Mouse (Mus musculus) liver, postnatal 0 days (tissue): ENCODE results near the gene Ehmt2. TPM values are rescaled to one million over a fixed set of nuclear protein-coding genes. Genes with fewer than 3 reads are reported as not detected.
A peak's percentile ranks its signal among the peaks of the same experiment; 100 is the strongest.

ENCODE experiments used
- ATAC-seq: fragments of 200-750 bp; cut with Nextera tagmentation; 2 replicates; pipeline ENCODE4 v1.8.0; 2017; ENCODE audit warnings: mild to moderate bottlenecking, moderate library complexity
- DNase-seq: peaks from one replicate; pipeline ENCODE4 v3.0.0-alpha.2; 2016
- H3K27ac ChIP-seq: fragments of 300-500 bp; sonication (generic); 2 replicates; pipeline ENCODE4 v1.5.1; 2014; ENCODE audit warnings: antibody characterized with exemption, moderate library complexity, mild to moderate bottlenecking, low read depth
- H3K27me3 ChIP-seq: fragments of 300-500 bp; sonication (generic); 2 replicates; pipeline ENCODE4 v1.6.1; 2014; ENCODE audit warnings: low read length, control low read depth, mixed read lengths; ENCODE audit not compliant: insufficient read depth
- H3K36me3 ChIP-seq: fragments of 300-500 bp; sonication (generic); replicated peaks from 2 replicates; pipeline ENCODE4 v1.6.1; 2014; ENCODE audit warnings: mild to moderate bottlenecking, control low read depth, low read length, moderate library complexity, mixed read lengths; ENCODE audit not compliant: insufficient read depth
- H3K4me1 ChIP-seq: fragments of 300-500 bp; sonication (generic); 2 replicates; pipeline ENCODE4 v1.6.1; 2014; ENCODE audit warnings: antibody characterized with exemption, mild to moderate bottlenecking, control low read depth; ENCODE audit not compliant: insufficient read depth
- H3K4me2 ChIP-seq: fragments of 300-500 bp; sonication (generic); 2 replicates; pipeline ENCODE4 v1.6.1; 2014; ENCODE audit warnings: low read depth, mild to moderate bottlenecking, low read length, moderate library complexity, mixed read lengths
- H3K4me3 ChIP-seq: fragments of 300-500 bp; sonication (generic); 2 replicates; pipeline ENCODE4 v1.5.1; 2014; ENCODE audit warnings: low read depth, low read length
- H3K9ac ChIP-seq: fragments of 300-500 bp; sonication (generic); replicated peaks from 2 replicates; pipeline ENCODE4 v1.6.1; 2014; ENCODE audit warnings: mild to moderate bottlenecking, moderate library complexity
- H3K9me3 ChIP-seq: fragments of 300-500 bp; sonication (generic); 2 replicates; pipeline ENCODE4 v1.6.1; 2016; ENCODE audit warnings: mild to moderate bottlenecking, control low read depth, low read length, mixed read lengths
- CTCF ChIP-seq: sonication (generic); IDR thresholded peaks from 2 replicates; pipeline ENCODE4 v1.5.1; 2016; ENCODE audit warnings: antibody characterized with exemption, low read depth
- EP300 ChIP-seq: IDR thresholded peaks from 2 replicates; pipeline ENCODE4 v1.6.1; 2016; ENCODE audit warnings: antibody characterized with exemption, low read depth, mild to moderate bottlenecking
- WGBS: fragments of 180-500 bp; shearing (Covaris S2); extraction: QIAGEN DNeasy Blood & Tissue Kit; methylation state at CpG from one replicate; pipeline ENCODE4 v1.1.7; 2014; ENCODE audit not compliant: insufficient replicate concordance; 5-methylcytosine and 5-hydroxymethylcytosine counted together
- polyA plus RNA-seq: library from polyadenylated mRNA; unstranded; fragments of >200 nt; fragmentation: Nextera tagmentation; extraction: Ambion mirVana; gene quantifications from 2 replicates; pipeline ENCODE4 v1.2.1, GENCODE M21; 2015

Ehmt2 gene
- polyA plus RNA-seq, 1 experiment from 2014 or later, result 11.1 TPM

- 0 out of 2 replicates have a peak, but pooled peaks cover under 1% of the 10 kb centered on the region for H3K27me3 ChIP-seq
- no peaks in the 10 kb centered on the region for H3K9me3 ChIP-seq
- peaks cover 8% of the 10 kb centered on the region for H3K4me1 ChIP-seq
- H3K36me3 ChIP-seq, result peaks cover 5% of the 10 kb centered on the region; the same call in 1 of the 2 replicates
- DNase-seq (no peak), ATAC-seq (no peak)
- peak; percentile 22; the same call in 1 of the 2 replicates for TF ChIP-seq CTCF
- TF ChIP-seq EP300, result no peak
- H3K27ac ChIP-seq, result peak overlapping the region; percentile 74
- H3K4me2 ChIP-seq, result peak overlapping the region; percentile 93
- H3K9ac ChIP-seq, result peak overlapping the region; percentile 87
- peak overlapping the region; percentile 93 for H3K4me3 ChIP-seq
- WGBS, result 24% methylated on average over 10 of the region's 10 CpGs
Observed at GRCm38 (mm10) chr17:34950514-34951455, 52.5 kb downstream of the Ehmt2 start.

- peak overlapping the region; percentile 87 for H3K9ac ChIP-seq
- H3K4me3 ChIP-seq, result peak overlapping the region; percentile 93
- H3K27me3 ChIP-seq, result peaks cover 4% of the 10 kb centered on the region; the same call in 1 of the 2 replicates
- peaks cover 5% of the 10 kb centered on the region; the same call in 1 of the 2 replicates for H3K36me3 ChIP-seq
- peaks cover 8% of the 10 kb centered on the region for H3K4me1 ChIP-seq
- H3K9me3 ChIP-seq, result no peaks in the 10 kb centered on the region
- TF ChIP-seq CTCF (no peak), EP300 (no peak)
- under 1% methylated on average over 29 of the region's 29 CpGs for WGBS
- H3K4me2 ChIP-seq, result peak overlapping the region; percentile 93
- H3K27ac ChIP-seq, result peak overlapping the region; percentile 74
- ATAC-seq, result peak; percentile 30
- DNase-seq, result no peak
Observed at GRCm38 (mm10) chr17:34951636-34952377, 53.5 kb downstream of the Ehmt2 start.

GRCm38 (mm10) chr17:34952378-34953040, 54.2 kb downstream of the Ehmt2 start:
- peak overlapping the region; percentile 74 for H3K27ac ChIP-seq
- H3K27me3 ChIP-seq, result peaks cover 6% of the 10 kb centered on the region; the same call in 1 of the 2 replicates
- DNase-seq, result peak; percentile 85
- ATAC-seq, result peak; percentile 76
- H3K9me3 ChIP-seq, result no peaks in the 10 kb centered on the region
- H3K4me3 ChIP-seq, result peak overlapping the region; percentile 93
- H3K4me2 ChIP-seq, result peak overlapping the region; percentile 93
- peaks cover 5% of the 10 kb centered on the region; the same call in 1 of the 2 replicates for H3K36me3 ChIP-seq
- peaks cover 8% of the 10 kb centered on the region for H3K4me1 ChIP-seq
- peak overlapping the region; percentile 87 for H3K9ac ChIP-seq
- TF ChIP-seq CTCF, result peak; percentile 85
- TF ChIP-seq EP300, result peak; percentile 92
- WGBS, result under 1% methylated on average over 23 of the region's 23 CpGs

GRCm38 (mm10) chr17:34953258-34953657, 55.0 kb downstream of the Ehmt2 start:
- Histone ChIP-seq H3K4me2 (no peak overlapping the region), H3K9ac (0 out of 2 replicates have a peak overlapping the region, but pooled peaks have one; percentile 87), H3K27me3 (peaks cover 6% of the 10 kb centered on the region; the same call in 1 of the 2 replicates), H3K4me3 (no peak overlapping the region), H3K36me3 (peaks cover 5% of the 10 kb centered on the region; the same call in 1 of the 2 replicates), H3K4me1 (peaks cover 8% of the 10 kb centered on the region), H3K27ac (no peak overlapping the region), H3K9me3 (no peaks in the 10 kb centered on the region)
- no peak for ATAC-seq
- 71% methylated on average over 3 of the region's 3 CpGs for WGBS
- TF ChIP-seq CTCF (no peak), EP300 (no peak)
- no peak for DNase-seq

GRCm38 (mm10) chr17:34953904-34954303, 55.6 kb downstream of the Ehmt2 start:
- peaks cover 8% of the 10 kb centered on the region for H3K4me1 ChIP-seq
- WGBS, result 88% methylated on average over 4 of the region's 4 CpGs
- H3K27ac ChIP-seq, result no peak overlapping the region
- DNase-seq (no peak), ATAC-seq (no peak)
- H3K9me3 ChIP-seq, result no peaks in the 10 kb centered on the region
- TF ChIP-seq EP300 (no peak), CTCF (no peak)
- H3K4me2 ChIP-seq, result no peak overlapping the region
- no peak overlapping the region for H3K4me3 ChIP-seq
- H3K36me3 ChIP-seq, result peaks cover 5% of the 10 kb centered on the region; the same call in 1 of the 2 replicates
- peaks cover 6% of the 10 kb centered on the region; the same call in 1 of the 2 replicates for H3K27me3 ChIP-seq
- H3K9ac ChIP-seq, result no peak overlapping the region
